Comparison of ENCODE assay signal across 30 mouse cellular contexts in the genomic region with DNA sequence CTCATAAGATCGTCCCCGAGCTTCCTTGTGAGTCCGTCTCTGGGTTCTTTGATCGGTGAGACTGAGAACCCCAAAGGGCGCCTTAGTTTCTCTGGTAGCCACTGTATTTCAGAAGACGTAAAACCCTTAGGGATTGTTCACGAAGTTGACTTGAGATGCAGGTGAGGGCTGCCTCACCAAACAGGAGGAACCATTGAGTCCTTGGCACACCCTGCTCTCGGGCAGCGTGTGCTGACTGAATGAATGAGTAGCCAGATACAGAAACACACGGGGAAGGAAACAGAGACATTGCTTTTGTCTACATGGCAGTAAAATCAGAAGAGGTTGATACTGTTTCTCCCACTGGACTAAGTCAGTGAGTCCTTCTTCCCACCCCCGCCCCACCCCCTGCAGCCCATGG. TPM values are rescaled to one million over a fixed set of nuclear protein-coding genes. Genes with fewer than 3 reads are reported as not detected.
A peak's percentile ranks its signal among the peaks of the same experiment; 100 is the strongest.
DNase-seq lines count a peak whose midpoint lies in the region; ATAC-seq lines count a peak whose summit lies in the region.
"Had no signal": no experiment of that assay in that cellular context is flagged by ENCODE, and none has a peak within 500 bp of the region (broad histone marks: within the 10 kb centered on the region; RNA-seq: fewer than 3 reads in every experiment).

No protein-coding gene starts in this region.

- no peak overlapping the region for H3K4me3 ChIP-seq in hindbrain, embryonic 10.5 days
- no peak overlapping the region for H3K4me3 ChIP-seq in hindbrain, embryonic 13.5 days
- H3K4me3 ChIP-seq in intestine, embryonic 14.5 days (ENCODE audit: low read depth, low read length), result no peak overlapping the region
- H3K4me3 ChIP-seq in intestine, embryonic 15.5 days (replicated peaks), result no peak overlapping the region
- H3K4me3 ChIP-seq in midbrain, embryonic 13.5 days (replicated peaks), result no peak overlapping the region
- H3K4me3 ChIP-seq: erythroblast, embryonic 14.5 days; heart, embryonic 10.5 days; heart, embryonic 15.5 days; left cerebral cortex, adult 2 months; limb, embryonic 12.5 days; liver, embryonic 15.5 days had no signal

- H3K9ac ChIP-seq in hindbrain, embryonic 13.5 days, result no peak overlapping the region
- H3K9ac ChIP-seq in intestine, embryonic 14.5 days (ENCODE audit: low read length), result no peak overlapping the region
- no peak overlapping the region for H3K9ac ChIP-seq in intestine, embryonic 15.5 days
- H3K9ac ChIP-seq in midbrain, embryonic 13.5 days (replicated peaks), result no peak overlapping the region
- H3K9ac ChIP-seq: heart, embryonic 15.5 days; limb, embryonic 12.5 days; liver, embryonic 15.5 days; lung, embryonic 14.5 days had no signal

- H3K36me3 ChIP-seq in hindbrain, embryonic 10.5 days, result no peaks in the 10 kb centered on the region
- H3K36me3 ChIP-seq in hindbrain, embryonic 13.5 days, result no peaks in the 10 kb centered on the region
- H3K36me3 ChIP-seq in intestine, embryonic 14.5 days (ENCODE audit: control insufficient read depth, insufficient read depth, low read length), result no peaks in the 10 kb centered on the region
- H3K36me3 ChIP-seq in intestine, embryonic 15.5 days, result no peaks in the 10 kb centered on the region
- no peaks in the 10 kb centered on the region for H3K36me3 ChIP-seq in midbrain, embryonic 13.5 days
- H3K36me3 ChIP-seq: heart, embryonic 10.5 days; heart, embryonic 15.5 days; limb, embryonic 12.5 days; liver, embryonic 15.5 days had no signal

- no peak for DNase-seq in hindbrain, embryonic 10.5 days (ENCODE audit: low spot score)
- no peak for DNase-seq in intestine, embryonic 14.5 days (ENCODE audit: low spot score)
- DNase-seq in spleen, postnatal 14 days (ENCODE audit: low spot score in 2 of 2), result no peak
- DNase-seq in kidney, postnatal 36 days, result no peak
- DNase-seq: adrenal gland, adult 2 months; adrenal gland, postnatal 36 days; B cell, adult 2 months; cerebellum, adult 2 months; cerebellum, postnatal 14 days; gastrocnemius, postnatal 10 days; heart, postnatal 36 days; kidney, adult 11 months; kidney, postnatal 14 days; lung, embryonic 14.5 days; lung, postnatal 14 days; right cerebral cortex, postnatal 4 days; thymus, adult 2 months; thymus, postnatal 36 days had no signal

- H3K4me1 ChIP-seq in hindbrain, embryonic 10.5 days (replicated peaks), result peaks cover 20% of the 10 kb centered on the region
- peaks cover 14% of the 10 kb centered on the region for H3K4me1 ChIP-seq in hindbrain, embryonic 13.5 days (replicated peaks)
- H3K4me1 ChIP-seq in intestine, embryonic 14.5 days (replicated peaks; ENCODE audit: control insufficient read depth, insufficient read depth, low read length), result no peaks in the 10 kb centered on the region
- H3K4me1 ChIP-seq in intestine, embryonic 15.5 days (replicated peaks), result no peaks in the 10 kb centered on the region
- peaks cover 21% of the 10 kb centered on the region for H3K4me1 ChIP-seq in midbrain, embryonic 13.5 days (replicated peaks)
- H3K4me1 ChIP-seq: heart, embryonic 10.5 days; heart, embryonic 15.5 days; limb, embryonic 12.5 days; liver, embryonic 15.5 days had no signal

- H3K27me3 ChIP-seq in hindbrain, embryonic 10.5 days (ENCODE audit: insufficient read depth, poor library complexity, severe bottlenecking), result peaks cover 2% of the 10 kb centered on the region; the same call in 1 of the 2 replicates
- H3K27me3 ChIP-seq in hindbrain, embryonic 13.5 days, result no peaks in the 10 kb centered on the region
- H3K27me3 ChIP-seq in intestine, embryonic 14.5 days (replicated peaks; ENCODE audit: control insufficient read depth, insufficient read depth, low read length), result no peaks in the 10 kb centered on the region
- no peaks in the 10 kb centered on the region for H3K27me3 ChIP-seq in intestine, embryonic 15.5 days (replicated peaks)
- 0 out of 2 replicates have a peak, but pooled peaks cover 10% of the 10 kb centered on the region for H3K27me3 ChIP-seq in midbrain, embryonic 13.5 days
- H3K27me3 ChIP-seq: heart, embryonic 15.5 days; limb, embryonic 12.5 days; liver, embryonic 15.5 days had no signal

- no peak overlapping the region for H3K4me2 ChIP-seq in hindbrain, embryonic 13.5 days
- 0 out of 2 replicates have a peak overlapping the region, but pooled peaks have one; percentile 14 for H3K4me2 ChIP-seq in intestine, embryonic 14.5 days (ENCODE audit: low read length)
- peak overlapping the region; percentile 6; the same call in 1 of the 2 replicates for H3K4me2 ChIP-seq in intestine, embryonic 15.5 days (replicated peaks)
- peak overlapping the region; percentile 36 for H3K4me2 ChIP-seq in midbrain, embryonic 13.5 days (replicated peaks)
- H3K4me2 ChIP-seq: heart, embryonic 15.5 days; limb, embryonic 12.5 days; liver, embryonic 15.5 days; lung, embryonic 14.5 days had no signal

- no peak for ATAC-seq in hindbrain, embryonic 13.5 days (ENCODE audit: low FRiP score)
- no peak for ATAC-seq in intestine, embryonic 14.5 days (replicated peaks; ENCODE audit: low FRiP score, low TSS enrichment, low read depth)
- peak; percentile 41; the same call in 1 of the 2 replicates for ATAC-seq in intestine, embryonic 15.5 days
- ATAC-seq in midbrain, embryonic 13.5 days, result no peak
- ATAC-seq: forebrain, embryonic 14.5 days; hindbrain, embryonic 16.5 days had no signal

- H3K9me3 ChIP-seq in hindbrain, embryonic 10.5 days, result no peaks in the 10 kb centered on the region
- no peaks in the 10 kb centered on the region for H3K9me3 ChIP-seq in hindbrain, embryonic 13.5 days
- no peaks in the 10 kb centered on the region for H3K9me3 ChIP-seq in intestine, embryonic 14.5 days (ENCODE audit: control insufficient read depth, low read length)
- no peaks in the 10 kb centered on the region for H3K9me3 ChIP-seq in intestine, embryonic 15.5 days
- no peaks in the 10 kb centered on the region for H3K9me3 ChIP-seq in midbrain, embryonic 13.5 days
- H3K9me3 ChIP-seq: heart, embryonic 10.5 days; heart, embryonic 15.5 days; limb, embryonic 12.5 days; liver, embryonic 15.5 days had no signal

- WGBS in hindbrain, embryonic 10.5 days, result 79% methylated on average over 11 of the region's 11 CpGs
- WGBS in hindbrain, embryonic 13.5 days, result 76% methylated on average over 11 of the region's 11 CpGs
- WGBS in intestine, embryonic 14.5 days, result 85% methylated on average over 11 of the region's 11 CpGs
- 80% methylated on average over 11 of the region's 11 CpGs for WGBS in intestine, embryonic 15.5 days
- 69% methylated on average over 11 of the region's 11 CpGs for WGBS in midbrain, embryonic 13.5 days

- H3K27ac ChIP-seq in hindbrain, embryonic 10.5 days, result peak overlapping the region; percentile 12; the same call in 1 of the 2 replicates
- H3K27ac ChIP-seq in hindbrain, embryonic 13.5 days, result no peak overlapping the region
- no peak overlapping the region for H3K27ac ChIP-seq in intestine, embryonic 14.5 days (ENCODE audit: low read depth)
- no peak overlapping the region for H3K27ac ChIP-seq in intestine, embryonic 15.5 days
- H3K27ac ChIP-seq in midbrain, embryonic 13.5 days, result no peak overlapping the region
- H3K27ac ChIP-seq: heart, embryonic 10.5 days; heart, embryonic 15.5 days; left cerebral cortex, adult 2 months; limb, embryonic 12.5 days; liver, embryonic 15.5 days had no signal

RNA-seq across cellular contexts. Expression of a gene that starts 48.1 kb away (rescaled TPM):
- polyA plus RNA-seq in hindbrain, embryonic 10.5 days (2016; fragmentation: Nextera tagmentation; extraction: Ambion mirVana), result 0.62 and 1.1 TPM in 2 replicates
- polyA plus RNA-seq in hindbrain, embryonic 13.5 days (2015; fragmentation: Nextera tagmentation; extraction: Ambion mirVana), result 5.6 and 7.0 TPM in 2 replicates
- polyA plus RNA-seq in intestine, embryonic 14.5 days (2014; fragmentation: Nextera tagmentation; extraction: Ambion mirVana), result 3.2 and 3.6 TPM in 2 replicates
- polyA plus RNA-seq in intestine, embryonic 15.5 days (2015; fragmentation: Nextera tagmentation; extraction: Ambion mirVana), result 1.7 and 2.4 TPM in 2 replicates
- 2.5 and 3.5 TPM in 2 replicates for polyA plus RNA-seq in midbrain, embryonic 13.5 days (2015; fragmentation: Nextera tagmentation; extraction: Ambion mirVana)
- polyA plus RNA-seq: erythroblast, embryonic 14.5 days; liver, adult 2 months had no signal
